Mouse (Mus musculus) macrophage (primary cell): ENCODE data around the gene Il9. TPM values are rescaled to one million over a fixed set of nuclear protein-coding genes. Genes with fewer than 3 reads are reported as not detected.
A peak's percentile ranks its signal among the peaks of the same experiment; 100 is the strongest.

Experiments used
- H3K27ac ChIP-seq: fragments of 350-480 bp; formaldehyde crosslinking; 2 replicates; pipeline ENCODE4 v1.9.0; 2021
- H3K36me3 ChIP-seq: fragments of 350-480 bp; formaldehyde crosslinking; 2 replicates; pipeline ENCODE4 v1.9.0; 2021; ENCODE audit errors: inconsistent target
- H3K4me3 ChIP-seq: fragments of 350-480 bp; formaldehyde crosslinking; 2 replicates; pipeline ENCODE4 v1.9.0; 2021; ENCODE audit errors: inconsistent target
- H3K79me2 ChIP-seq: fragments of 350-480 bp; formaldehyde crosslinking; 2 replicates; pipeline ENCODE4 v1.9.0; 2021; ENCODE audit errors: inconsistent target
- WGBS: methylation state at CpG from one replicate; pipeline ENCODE4 v1.1.7; 2026; ENCODE audit warnings: inconsistent platforms; ENCODE audit not compliant: missing documents; 5-methylcytosine and 5-hydroxymethylcytosine counted together
- polyA plus RNA-seq: library from polyadenylated mRNA; stranded (reverse); fragments of 250-400 nt; gene quantifications from 3 replicates; pipeline ENCODE4 v1.2.4, GENCODE M21; 2018; ENCODE audit warnings: inconsistent platforms
- total RNA-seq, 78 experiments: library from RNA; depleted of rRNA; stranded (reverse); fragments of 250-400 nt; gene quantifications; 1 replicate in 9 of 78; 2 replicates in 24 of 78; 3 replicates in 43 of 78; 4 replicates in 2 of 78; pipeline ENCODE4 v1.2.4; 2018; ENCODE audit warnings: inconsistent platforms in 56 of 78

The Il9 gene
- not detected for total RNA-seq (2018; cell fraction: chromatin; rRNA removed)
- not detected for total RNA-seq (2018; cell fraction: cytosol; rRNA removed)
- not detected for total RNA-seq (2018; cell fraction: nucleus; rRNA removed)
- not detected in 3 replicates for polyA plus RNA-seq

GRCm38 (mm10) chr13:56482146-56482545 lies at the start of gene Il9:
TSS of gene Il9 (minus strand) at chr13:56482246.
- H3K36me3 ChIP-seq: no peaks in the 10 kb centered on the region
- WGBS: 79% methylated on average over 3 of the region's 3 CpGs
- no peaks in the 10 kb centered on the region for H3K79me2 ChIP-seq

GRCm38 (mm10) chr13:56529685-56530084 lies 47.6 kb upstream of the Il9 start:
- H3K36me3 ChIP-seq: no peaks in the 10 kb centered on the region
- WGBS: 10% methylated on average over 8 of the region's 8 CpGs
- no peaks in the 10 kb centered on the region for H3K79me2 ChIP-seq
- H3K4me3 ChIP-seq: no peak overlapping the region
- H3K27ac ChIP-seq: no peak overlapping the region

More at GRCm38 (mm10) chr13:56482146-56482545, at the start of gene Il9:
- H3K4me3 ChIP-seq: no peak within 1 kb of the TSS
- H3K27ac ChIP-seq: no peak within 1 kb of the TSS

- Histone ChIP-seq H3K27ac (no peak overlapping the region), H3K36me3 (no peaks in the 10 kb centered on the region), H3K4me3 (no peak overlapping the region), H3K79me2 (no peaks in the 10 kb centered on the region)
- WGBS: 3% methylated on average over 4 of the region's 4 CpGs
Measured at GRCm38 (mm10) chr13:56529031-56529430, 47.0 kb upstream of the Il9 start.

- no peak overlapping the region for H3K4me3 ChIP-seq
- no peaks in the 10 kb centered on the region for H3K36me3 ChIP-seq
- H3K27ac ChIP-seq: no peak overlapping the region
- no peaks in the 10 kb centered on the region for H3K79me2 ChIP-seq
- 91% methylated on average over 10 of the region's 11 CpGs for WGBS
Measured at GRCm38 (mm10) chr13:56528281-56528680, 46.2 kb upstream of the Il9 start.

GRCm38 (mm10) chr13:56527846-56528245 lies 45.8 kb upstream of the Il9 start:
- WGBS: 97% methylated on average over 7 of the region's 7 CpGs
- H3K27ac ChIP-seq: no peak overlapping the region
- no peak overlapping the region for H3K4me3 ChIP-seq
- no peaks in the 10 kb centered on the region for H3K79me2 ChIP-seq
- no peaks in the 10 kb centered on the region for H3K36me3 ChIP-seq

- H3K79me2 ChIP-seq: no peaks in the 10 kb centered on the region
- no peak overlapping the region for H3K27ac ChIP-seq
- no peak overlapping the region for H3K4me3 ChIP-seq
- 91% methylated on average over 12 of the region's 12 CpGs for WGBS
- H3K36me3 ChIP-seq: no peaks in the 10 kb centered on the region
Measured at GRCm38 (mm10) chr13:56526871-56527270, 44.8 kb upstream of the Il9 start.

GRCm38 (mm10) chr13:56522821-56523167 lies 40.7 kb upstream of the Il9 start:
- no peak overlapping the region for H3K27ac ChIP-seq
- no peaks in the 10 kb centered on the region for H3K79me2 ChIP-seq
- H3K4me3 ChIP-seq: peak overlapping the region; percentile 41
- H3K36me3 ChIP-seq: no peaks in the 10 kb centered on the region
- 11% methylated on average over 8 of the region's 8 CpGs for WGBS

- no peaks in the 10 kb centered on the region for H3K79me2 ChIP-seq
- peak within 1 kb of the TSS; percentile 41 for H3K4me3 ChIP-seq
- no peak within 1 kb of the TSS for H3K27ac ChIP-seq
- H3K36me3 ChIP-seq: no peaks in the 10 kb centered on the region
- WGBS: 2% methylated on average over 54 of the region's 56 CpGs
Measured at GRCm38 (mm10) chr13:56522081-56522820, 40.2 kb upstream of the Il9 start, which contains the start of gene Fbxl21. TSS of gene Fbxl21 (plus strand) at chr13:56522472.

- no peak overlapping the region for H3K4me3 ChIP-seq
- no peak overlapping the region for H3K27ac ChIP-seq
- WGBS: 43% methylated on average over 7 of the region's 7 CpGs
- H3K79me2 ChIP-seq: no peaks in the 10 kb centered on the region
- H3K36me3 ChIP-seq: no peaks in the 10 kb centered on the region
Measured at GRCm38 (mm10) chr13:56516816-56517215, 34.8 kb upstream of the Il9 start.

GRCm38 (mm10) chr13:56516311-56516710 lies 34.3 kb upstream of the Il9 start:
- Histone ChIP-seq H3K4me3 (no peak overlapping the region), H3K36me3 (no peaks in the 10 kb centered on the region), H3K27ac (no peak overlapping the region), H3K79me2 (no peaks in the 10 kb centered on the region)
- 79% methylated on average over 4 of the region's 4 CpGs for WGBS

- Histone ChIP-seq H3K36me3 (no peaks in the 10 kb centered on the region), H3K27ac (no peak overlapping the region), H3K79me2 (no peaks in the 10 kb centered on the region), H3K4me3 (no peak overlapping the region)
Measured at GRCm38 (mm10) chr13:56513595-56513994, 31.5 kb upstream of the Il9 start.

- H3K36me3 ChIP-seq: no peaks in the 10 kb centered on the region
- H3K27ac ChIP-seq: no peak overlapping the region
- H3K79me2 ChIP-seq: no peaks in the 10 kb centered on the region
- WGBS: 96% methylated on average over 2 of the region's 2 CpGs
- H3K4me3 ChIP-seq: no peak overlapping the region
Measured at GRCm38 (mm10) chr13:56509796-56510195, 27.8 kb upstream of the Il9 start.

GRCm38 (mm10) chr13:56506871-56507496 lies 24.9 kb upstream of the Il9 start:
- WGBS: 31% methylated on average over 6 of the region's 6 CpGs
- H3K36me3 ChIP-seq: no peaks in the 10 kb centered on the region
- H3K79me2 ChIP-seq: no peaks in the 10 kb centered on the region
- no peak overlapping the region for H3K4me3 ChIP-seq
- no peak overlapping the region for H3K27ac ChIP-seq

GRCm38 (mm10) chr13:56501866-56502420 lies 19.9 kb upstream of the Il9 start:
- Histone ChIP-seq H3K36me3 (no peaks in the 10 kb centered on the region), H3K4me3 (no peak overlapping the region), H3K27ac (no peak overlapping the region), H3K79me2 (no peaks in the 10 kb centered on the region)
- WGBS: 30% methylated on average over 6 of the region's 6 CpGs

- H3K4me3 ChIP-seq: no peak overlapping the region
- WGBS: 89% methylated on average over 8 of the region's 8 CpGs
- no peaks in the 10 kb centered on the region for H3K36me3 ChIP-seq
- H3K79me2 ChIP-seq: no peaks in the 10 kb centered on the region
- no peak overlapping the region for H3K27ac ChIP-seq
Measured at GRCm38 (mm10) chr13:56500636-56501035, 18.6 kb upstream of the Il9 start.
